Mouse (Mus musculus) CH12F3 (cell line): ENCODE measurements around the gene Mapkapk2.

Experiments used
- in situ Hi-C: fragments of 300-500 bp; cut with MboI; formaldehyde crosslinking; loops from 2 replicates; pipeline ENCODE4 v1.14.3; 2020; ENCODE audit warnings: low sequenced_read_pairs

The Mapkapk2 gene

DNA sequence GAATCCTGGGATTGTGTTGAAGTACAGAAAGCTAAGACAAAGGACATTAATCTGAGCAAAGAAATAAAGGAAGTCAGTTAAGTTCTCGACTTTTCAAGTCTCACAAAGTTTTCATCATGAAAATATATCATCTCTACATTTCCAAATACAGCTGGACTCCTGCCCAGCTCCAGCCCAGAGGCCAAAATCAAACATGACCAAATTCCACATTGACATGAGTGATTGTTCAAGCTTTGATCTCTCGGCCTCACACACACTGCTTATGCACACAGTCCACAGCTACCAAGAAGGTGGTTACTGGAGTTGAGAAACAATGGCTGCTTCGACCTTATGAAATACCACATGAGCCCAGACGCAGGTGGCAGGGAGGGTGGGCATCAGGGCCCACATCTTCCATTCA is 14.0 kb downstream of the Mapkapk2 start:
- in situ Hi-C loops, result no loop called here

GRCm38 (mm10) chr1:131083122-131083521 is 14.5 kb downstream of the Mapkapk2 start:
- in situ Hi-C loops, result no loop called here

DNA sequence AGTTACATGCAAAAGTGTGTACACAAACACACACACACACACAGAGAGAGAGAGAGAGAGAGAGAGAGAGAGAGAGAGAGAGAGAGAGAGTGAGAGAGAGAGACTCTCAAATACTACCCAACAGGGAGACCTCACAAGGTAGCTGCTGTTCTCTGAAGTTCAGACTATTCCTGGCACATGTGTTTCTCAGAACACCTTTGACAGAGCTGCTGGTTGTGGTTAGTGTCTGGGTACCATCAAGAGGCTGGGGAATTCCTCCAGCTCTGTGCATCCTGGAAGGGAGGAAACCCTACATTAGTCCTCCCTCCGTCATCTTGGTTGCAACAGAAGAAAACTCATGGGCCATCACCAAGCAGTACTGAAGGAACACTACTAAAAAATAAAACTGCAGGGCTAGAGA is 16.9 kb downstream of the Mapkapk2 start:
- in situ Hi-C loops, result no loop called here

DNA sequence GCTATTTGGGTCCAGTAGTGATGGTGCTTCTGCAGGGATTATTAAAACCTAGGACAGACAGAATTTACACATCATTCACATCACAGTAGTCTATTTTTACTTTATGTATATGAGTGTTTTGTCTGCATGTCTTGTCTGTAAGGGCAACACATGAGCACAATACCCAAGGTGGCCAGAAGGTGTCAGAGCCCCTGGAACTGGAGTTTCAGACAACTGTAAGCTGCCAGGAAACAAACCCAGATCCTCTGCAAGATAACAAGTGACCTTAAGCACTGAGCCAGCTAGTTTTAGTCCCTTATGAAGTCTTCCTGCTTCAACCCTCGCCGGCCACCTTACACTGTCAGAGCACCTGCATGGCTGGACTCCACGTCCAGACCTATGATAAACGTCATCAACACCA is 17.9 kb downstream of the Mapkapk2 start:
- in situ Hi-C loops, result no loop called here

GRCm38 (mm10) chr1:131078761-131079330 is 18.8 kb downstream of the Mapkapk2 start:
- in situ Hi-C loops, result no loop called here

GRCm38 (mm10) chr1:131075098-131075791 is 22.4 kb downstream of the Mapkapk2 start:
- in situ Hi-C loops, result no loop called here

DNA sequence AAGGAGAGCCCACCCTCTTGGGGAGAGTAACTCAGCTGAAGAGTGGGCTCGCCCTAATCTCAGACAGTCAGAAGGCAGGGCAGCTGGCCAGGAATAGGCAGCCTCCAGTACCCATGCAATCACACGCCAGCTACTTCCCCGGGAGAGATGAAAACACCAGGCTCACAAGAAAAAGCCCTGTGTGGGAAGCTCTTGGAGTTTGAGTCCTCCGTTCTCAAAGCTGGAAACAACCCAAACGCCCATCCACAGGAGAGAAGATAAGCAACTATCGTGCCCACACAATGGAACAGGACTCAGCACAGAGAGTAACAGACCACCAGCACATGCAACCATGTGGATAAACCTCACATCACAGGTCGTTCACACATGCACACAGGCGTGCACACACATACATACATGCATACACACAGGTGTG is 23.1 kb downstream of the Mapkapk2 start:
- in situ Hi-C loops, result loop anchor here (25.0 kb wide), 1 partner anchor 387 kb away; no protein-coding TSS in a partner anchor

DNA sequence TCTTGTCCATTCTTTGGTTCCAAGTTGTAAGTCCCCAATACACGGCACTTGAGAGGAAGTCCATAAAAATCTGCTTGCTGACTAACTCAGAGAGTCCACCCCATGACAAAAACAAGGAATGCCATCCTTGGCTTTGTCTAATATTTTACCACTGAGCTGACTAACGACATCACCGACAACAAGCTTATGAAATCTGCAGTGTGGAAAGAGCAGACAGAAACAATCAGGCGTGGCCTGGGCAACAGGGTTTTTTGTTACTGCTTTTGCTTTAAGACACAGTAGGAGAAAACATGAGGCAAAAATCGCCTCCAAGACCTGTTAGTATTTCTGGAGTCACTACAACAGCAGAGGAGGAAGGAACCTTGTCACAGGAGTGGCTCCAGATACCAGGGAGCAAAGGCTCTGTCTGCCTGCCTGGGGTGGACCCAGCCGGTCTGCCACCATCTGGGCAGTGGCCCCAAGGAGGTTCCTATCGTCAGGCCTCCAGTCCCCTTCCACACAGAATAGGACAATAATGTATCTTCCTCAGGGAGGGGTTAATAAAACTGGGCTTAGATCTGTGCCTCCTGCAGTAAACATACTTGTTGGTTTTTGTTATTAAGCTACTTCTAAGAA is 25.1 kb downstream of the Mapkapk2 start:
- in situ Hi-C loops, result loop anchor here (25.0 kb wide), 1 partner anchor 385 kb away; no protein-coding TSS in a partner anchor

DNA sequence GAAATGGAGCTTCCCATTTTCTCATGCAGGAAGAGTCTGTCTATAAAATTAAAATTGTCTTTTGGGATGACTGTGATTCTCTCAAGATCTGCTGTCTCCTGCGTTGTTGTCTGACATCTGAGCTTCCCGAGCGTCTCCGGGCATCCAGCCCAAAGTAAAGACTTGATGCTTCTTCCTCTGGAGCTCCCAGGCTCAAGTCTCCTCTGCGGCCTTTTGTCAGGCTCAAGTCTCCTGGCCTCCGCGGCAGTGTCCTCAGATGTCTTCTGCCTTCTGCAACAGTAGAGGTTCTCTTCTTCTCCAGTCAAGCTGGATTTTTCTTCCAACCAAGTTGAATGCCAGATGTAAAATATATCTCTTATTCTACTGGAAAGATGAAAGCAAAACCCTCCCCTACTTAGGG is 28.6 kb downstream of the Mapkapk2 start:
- in situ Hi-C loops, result loop anchor here (25.0 kb wide), 1 partner anchor 382 kb away; no protein-coding TSS in a partner anchor

- in situ Hi-C loops, result loop anchor here (25.0 kb wide), 1 partner anchor 381 kb away; no protein-coding TSS in a partner anchor
These were observed 29.5 kb downstream of the Mapkapk2 start for GRCm38 (mm10) chr1:131068011-131068727.

DNA sequence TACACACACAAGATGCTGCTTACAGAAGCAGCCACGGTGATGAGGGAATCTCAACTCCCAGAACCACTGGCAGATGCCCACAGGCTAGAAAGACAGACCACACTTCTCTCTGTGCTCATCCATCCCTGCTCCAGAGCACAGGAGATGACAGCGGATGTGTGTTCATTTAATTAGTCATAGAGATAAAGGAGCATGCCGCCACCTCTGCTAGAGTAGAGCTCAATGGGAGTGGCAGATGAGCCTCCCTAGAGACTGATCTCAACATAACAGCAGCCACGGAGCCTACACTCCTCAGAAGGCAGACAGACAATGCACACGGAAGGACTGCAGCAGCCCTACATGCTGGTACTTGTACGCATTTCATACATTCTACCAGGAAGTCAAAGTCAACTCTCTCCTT is 33.4 kb downstream of the Mapkapk2 start:
- in situ Hi-C loops, result loop anchor here (25.0 kb wide), 1 partner anchor 377 kb away; no protein-coding TSS in a partner anchor

DNA sequence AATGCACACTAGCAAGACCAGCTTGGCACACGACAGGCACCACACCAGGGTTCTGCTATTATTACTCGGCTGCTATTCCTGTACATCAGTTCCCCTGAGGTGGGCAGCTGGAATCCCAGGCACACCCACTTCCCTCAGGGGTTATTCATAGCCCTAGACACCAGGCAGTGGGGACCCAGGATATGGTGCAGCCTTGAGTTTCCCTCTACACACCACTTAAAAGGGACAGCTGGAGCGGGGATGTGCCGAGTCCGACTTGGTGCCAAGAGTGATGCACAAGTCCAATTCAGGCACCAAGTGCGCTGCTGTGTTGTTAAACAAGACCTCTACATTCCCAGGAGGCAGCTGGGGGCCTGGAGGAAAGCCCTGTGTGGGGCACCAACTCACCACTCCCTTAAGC is 34.8 kb downstream of the Mapkapk2 start:
- in situ Hi-C loops, result loop anchor here (25.0 kb wide), 1 partner anchor 376 kb away; no protein-coding TSS in a partner anchor

- in situ Hi-C loops, result loop anchor here (25.0 kb wide), 1 partner anchor 374 kb away; no protein-coding TSS in a partner anchor
These were observed 35.8 kb downstream of the Mapkapk2 start for GRCm38 (mm10) chr1:131061740-131062254.

DNA sequence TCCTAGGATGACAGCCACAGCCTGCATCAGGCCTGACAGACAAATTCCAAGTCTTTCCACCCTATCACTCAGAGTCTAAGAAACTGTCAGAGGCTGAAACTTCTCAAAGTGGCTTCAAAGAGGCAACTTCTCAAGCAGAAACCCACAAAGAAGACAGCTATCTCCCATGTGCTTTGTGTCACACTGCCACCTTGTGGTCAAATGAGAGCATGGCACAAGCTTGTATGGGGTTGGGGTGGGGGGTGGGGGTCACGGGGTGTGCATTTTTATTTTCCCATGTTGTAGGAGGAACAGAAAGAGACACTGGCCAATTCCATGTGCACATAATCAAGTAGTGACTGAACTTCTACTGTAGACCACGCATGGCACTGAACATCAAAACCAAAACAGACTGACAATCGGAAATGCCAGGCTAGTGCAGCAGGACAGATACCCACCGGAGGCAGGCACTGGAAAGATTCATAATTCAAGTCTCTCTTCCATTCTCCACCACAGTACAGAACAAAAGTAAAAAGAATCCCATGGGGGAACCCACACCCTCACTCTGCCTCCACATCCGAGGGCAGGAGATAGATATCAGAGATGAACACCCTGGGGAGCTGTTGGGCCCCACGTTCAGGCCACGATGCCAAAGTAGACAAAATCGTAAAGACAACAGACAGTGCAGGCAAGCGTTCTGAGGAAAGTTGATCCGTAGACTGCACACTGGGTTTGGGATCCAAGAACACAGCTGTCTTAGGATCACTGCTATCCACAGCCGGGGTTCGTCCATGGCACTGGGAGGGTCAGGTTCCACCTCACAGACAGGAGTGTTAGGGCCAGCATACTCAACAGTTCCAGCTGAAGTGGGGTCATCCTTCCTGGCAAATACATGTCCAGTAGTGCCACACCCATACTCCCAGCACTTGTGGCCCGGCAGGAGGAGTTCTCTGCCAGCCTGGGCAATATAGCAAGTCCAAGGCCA is 37.1 kb downstream of the Mapkapk2 start:
- in situ Hi-C loops, result loop anchor here (25.0 kb wide), 1 partner anchor 373 kb away; no protein-coding TSS in a partner anchor

DNA sequence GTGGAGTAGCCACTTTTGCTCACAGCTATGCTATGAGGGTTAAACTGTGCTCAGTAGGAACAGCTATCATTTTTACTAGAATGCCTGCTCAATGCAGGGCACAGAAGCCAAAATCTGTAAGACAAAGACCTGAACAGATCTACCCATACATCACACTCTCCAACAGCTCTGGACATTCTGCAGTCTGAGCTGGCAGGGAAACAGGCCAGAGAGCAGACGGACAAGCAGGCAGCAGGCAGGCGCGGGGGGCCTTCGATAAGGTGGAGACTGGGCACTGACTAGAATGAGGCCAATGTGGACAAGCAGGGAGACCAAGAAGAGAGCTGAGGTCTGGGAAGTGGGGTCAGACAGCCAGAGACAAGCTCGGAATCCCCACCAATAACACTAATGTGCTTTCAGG is 37.8 kb downstream of the Mapkapk2 start:
- in situ Hi-C loops, result loop anchor here (10.0 to 25.0 kb wide), 4 partner anchors 185 to 515 kb away; no protein-coding TSS in a partner anchor

DNA sequence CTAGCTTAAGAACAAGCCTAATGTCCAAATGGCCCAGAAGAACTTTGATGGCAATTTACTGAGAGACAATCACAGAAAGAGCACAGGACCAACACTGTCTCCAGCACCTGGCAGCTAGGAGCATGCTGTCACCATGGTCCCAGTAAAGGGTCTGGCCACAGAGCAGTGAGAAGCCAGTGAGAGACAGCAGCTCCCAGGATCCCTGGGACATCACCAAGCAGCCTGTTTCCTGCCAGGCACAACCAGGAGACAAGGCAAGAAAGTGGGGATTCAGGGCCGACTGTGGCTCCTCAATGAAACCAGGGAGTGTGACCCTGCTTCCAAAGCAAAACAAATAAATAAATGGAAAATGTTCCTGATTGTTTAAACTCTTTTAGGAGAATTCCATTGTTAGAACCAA is 38.2 kb downstream of the Mapkapk2 start:
- in situ Hi-C loops, result loop anchor here (10.0 to 25.0 kb wide), 4 partner anchors 185 to 515 kb away; no protein-coding TSS in a partner anchor

DNA sequence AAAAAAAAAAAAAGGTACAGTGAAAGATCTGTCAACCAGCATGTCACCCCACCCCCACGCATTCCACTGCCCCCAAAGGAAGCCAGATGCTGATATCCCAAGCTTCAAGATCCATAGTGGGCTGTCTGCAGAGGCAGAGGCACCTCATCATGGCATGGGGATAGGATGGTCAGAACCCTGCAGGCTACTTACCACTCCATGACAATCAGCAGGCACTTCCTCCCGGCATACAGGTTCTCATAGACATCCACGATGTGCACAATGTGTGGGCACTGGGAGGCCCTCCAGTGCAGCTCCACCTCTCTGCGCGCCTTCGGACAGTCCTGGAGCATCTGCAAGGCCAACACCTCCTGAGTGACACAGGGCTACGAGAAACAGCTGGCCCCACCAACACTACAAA is 39.2 kb downstream of the Mapkapk2 start:
- in situ Hi-C loops, result loop anchor here (10.0 to 25.0 kb wide), 4 partner anchors 184 to 514 kb away; no protein-coding TSS in a partner anchor

- in situ Hi-C loops, result loop anchor here (5.0 to 25.0 kb wide), 5 partner anchors 62 to 509 kb away; no protein-coding TSS in a partner anchor
These were observed 43.4 kb downstream of the Mapkapk2 start for GRCm38 (mm10) chr1:131054251-131054650.

GRCm38 (mm10) chr1:131053656-131054055 is 44.0 kb downstream of the Mapkapk2 start:
- in situ Hi-C loops, result loop anchor here (5.0 to 25.0 kb wide), 5 partner anchors 61 to 509 kb away; no protein-coding TSS in a partner anchor
